Mouse (Mus musculus): ENCODE data around the gene Thoc3. TPM values are rescaled to one million over a fixed set of nuclear protein-coding genes. Genes with fewer than 3 reads are reported as not detected.
A peak's percentile ranks its signal among the peaks of the same experiment; 100 is the strongest.

Thoc3 gene
- polyA plus RNA-seq, 1 experiment = not detected

GRCm38 (mm10) chr13:54447496-54448224 is 21.0 kb downstream of the Thoc3 start:
- peaks cover 5% of the 10 kb centered on the region; the same call in 1 of the 2 replicates for H3K4me1 ChIP-seq (ENCODE audit: control insufficient read depth, insufficient read depth, low read length)
- H3K4me3 ChIP-seq (ENCODE audit: insufficient read depth, low read depth, low read length) = no peak overlapping the region
- WGBS = 5% methylated on average over 15 of the region's 15 CpGs
- no peak for TF ChIP-seq POLR2A (IDR thresholded peaks at IDR 0.05; ENCODE audit: insufficient read depth, low read depth, low read length)
- no peak for TF ChIP-seq CTCF (IDR thresholded peaks at IDR 0.05; ENCODE audit: insufficient read depth, low read depth, low read length)
- H3K27ac ChIP-seq (ENCODE audit: insufficient read depth, low read depth, low read length) = no peak overlapping the region

DNA sequence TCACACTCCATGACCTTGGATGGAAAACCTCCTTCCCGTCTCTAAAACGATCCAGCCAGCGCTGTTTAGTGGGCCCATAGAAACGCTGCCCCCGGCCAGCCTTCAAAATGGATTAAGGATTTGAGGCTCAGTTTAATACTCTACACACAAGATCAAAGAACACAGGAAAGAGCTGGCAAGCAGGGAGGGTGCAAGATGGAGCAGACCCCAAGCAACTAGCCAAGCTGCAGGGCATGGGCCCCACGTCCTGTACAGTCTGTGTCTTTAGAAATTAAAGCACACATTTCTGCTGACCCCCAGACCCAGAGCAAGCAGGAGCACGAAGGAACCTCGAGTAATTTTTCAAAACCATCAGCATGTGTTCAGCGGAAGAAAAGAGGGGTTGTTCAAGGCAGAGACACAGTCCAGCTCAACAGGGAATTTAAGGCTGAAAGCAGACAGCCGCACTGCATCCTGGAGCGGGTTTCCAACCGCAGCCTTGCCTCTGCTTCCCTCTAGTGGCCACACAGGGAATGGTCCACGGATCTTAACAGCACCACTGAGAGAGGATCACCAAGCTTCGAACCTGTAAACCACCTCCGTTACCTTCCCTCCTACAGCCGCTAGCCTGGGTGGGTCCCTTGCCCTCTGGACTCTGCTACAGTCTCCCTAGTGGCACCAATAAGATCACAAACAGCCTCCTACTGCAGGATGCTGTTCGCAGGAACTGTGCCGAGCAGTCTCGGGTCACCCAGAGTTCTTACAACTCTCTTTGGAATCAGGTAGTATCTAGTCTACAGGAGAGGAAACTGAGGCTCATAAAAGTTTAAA is 21.8 kb downstream of the Thoc3 start:
- no peak for TF ChIP-seq POLR2A (IDR thresholded peaks at IDR 0.05; ENCODE audit: insufficient read depth, low read depth, low read length)
- peak; percentile 98 for TF ChIP-seq CTCF (IDR thresholded peaks at IDR 0.05; ENCODE audit: insufficient read depth, low read depth, low read length)
- 23% methylated on average over 19 of the region's 19 CpGs for WGBS
- H3K27ac ChIP-seq (ENCODE audit: insufficient read depth, low read depth, low read length) = no peak overlapping the region

DNA sequence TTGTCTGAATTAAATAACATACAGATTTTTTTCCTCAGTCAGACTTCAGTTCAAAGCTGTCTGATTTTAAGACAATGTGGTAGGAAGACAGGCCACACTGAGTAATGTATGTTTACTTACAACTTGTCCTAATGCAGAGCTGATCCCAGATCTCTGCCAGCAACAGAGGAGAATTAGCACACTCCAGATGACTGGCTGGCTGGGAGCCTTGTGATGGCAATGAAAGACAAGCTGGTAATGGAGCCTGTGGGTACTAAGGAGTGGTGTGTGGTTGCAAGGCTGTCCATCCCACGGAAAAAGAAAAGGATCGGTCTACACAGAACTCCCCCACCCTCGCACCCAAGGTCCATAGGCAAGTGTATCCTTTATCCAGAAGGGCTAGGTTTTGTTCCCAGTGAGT is 25.0 kb downstream of the Thoc3 start:
- no peak overlapping the region for H3K27ac ChIP-seq (ENCODE audit: insufficient read depth, low read depth, low read length)
- no peak for TF ChIP-seq CTCF (IDR thresholded peaks at IDR 0.05; ENCODE audit: insufficient read depth, low read depth, low read length)
- no peak for TF ChIP-seq POLR2A (IDR thresholded peaks at IDR 0.05; ENCODE audit: insufficient read depth, low read depth, low read length)
- H3K4me3 ChIP-seq (ENCODE audit: insufficient read depth, low read depth, low read length) = no peak overlapping the region
- peaks cover 5% of the 10 kb centered on the region; the same call in 1 of the 2 replicates for H3K4me1 ChIP-seq (ENCODE audit: control insufficient read depth, insufficient read depth, low read length)
- WGBS = 72% methylated on average over 3 of the region's 3 CpGs

More for the DNA sequence above, 21.8 kb downstream of the Thoc3 start:
- Histone ChIP-seq H3K4me3 (ENCODE audit: insufficient read depth, low read depth, low read length) (no peak overlapping the region), H3K4me1 (ENCODE audit: control insufficient read depth, insufficient read depth, low read length) (peaks cover 5% of the 10 kb centered on the region; the same call in 1 of the 2 replicates)

GRCm38 (mm10) chr13:54439912-54440311 is 28.7 kb downstream of the Thoc3 start:
- Histone ChIP-seq H3K27ac (ENCODE audit: insufficient read depth, low read depth, low read length) (no peak overlapping the region), H3K4me1 (ENCODE audit: control insufficient read depth, insufficient read depth, low read length) (no peaks in the 10 kb centered on the region), H3K4me3 (ENCODE audit: insufficient read depth, low read depth, low read length) (no peak overlapping the region)
- 89% methylated on average over 7 of the region's 7 CpGs for WGBS
- TF ChIP-seq CTCF (IDR thresholded peaks at IDR 0.05; ENCODE audit: insufficient read depth, low read depth, low read length) (no peak), POLR2A (IDR thresholded peaks at IDR 0.05; ENCODE audit: insufficient read depth, low read depth, low read length) (no peak)

- H3K4me3 ChIP-seq (ENCODE audit: insufficient read depth, low read depth, low read length) = no peak overlapping the region
- no peaks in the 10 kb centered on the region for H3K4me1 ChIP-seq (ENCODE audit: control insufficient read depth, insufficient read depth, low read length)
- TF ChIP-seq POLR2A (IDR thresholded peaks at IDR 0.05; ENCODE audit: insufficient read depth, low read depth, low read length) (no peak), CTCF (IDR thresholded peaks at IDR 0.05; ENCODE audit: insufficient read depth, low read depth, low read length) (no peak)
- H3K27ac ChIP-seq (ENCODE audit: insufficient read depth, low read depth, low read length) = no peak overlapping the region
- WGBS = 89% methylated on average over 3 of the region's 3 CpGs
These were observed 29.8 kb downstream of the Thoc3 start for GRCm38 (mm10) chr13:54438814-54439213.

- Histone ChIP-seq H3K27ac (ENCODE audit: insufficient read depth, low read depth, low read length) (no peak overlapping the region), H3K4me3 (ENCODE audit: insufficient read depth, low read depth, low read length) (no peak overlapping the region), H3K4me1 (ENCODE audit: control insufficient read depth, insufficient read depth, low read length) (no peaks in the 10 kb centered on the region)
- no peak for TF ChIP-seq POLR2A (IDR thresholded peaks at IDR 0.05; ENCODE audit: insufficient read depth, low read depth, low read length)
- 91% methylated on average over 6 of the region's 6 CpGs for WGBS
These were observed 31.6 kb downstream of the Thoc3 start for GRCm38 (mm10) chr13:54437083-54437482.

- Histone ChIP-seq H3K27ac (ENCODE audit: insufficient read depth, low read depth, low read length) (no peak overlapping the region), H3K4me1 (ENCODE audit: control insufficient read depth, insufficient read depth, low read length) (no peaks in the 10 kb centered on the region), H3K4me3 (ENCODE audit: insufficient read depth, low read depth, low read length) (no peak overlapping the region)
- WGBS = 85% methylated on average over 5 of the region's 5 CpGs
- no peak for TF ChIP-seq CTCF (IDR thresholded peaks at IDR 0.05; ENCODE audit: insufficient read depth, low read depth, low read length)
- TF ChIP-seq POLR2A (IDR thresholded peaks at IDR 0.05; ENCODE audit: insufficient read depth, low read depth, low read length) = no peak
These were observed 32.0 kb downstream of the Thoc3 start for GRCm38 (mm10) chr13:54436666-54437065.

DNA sequence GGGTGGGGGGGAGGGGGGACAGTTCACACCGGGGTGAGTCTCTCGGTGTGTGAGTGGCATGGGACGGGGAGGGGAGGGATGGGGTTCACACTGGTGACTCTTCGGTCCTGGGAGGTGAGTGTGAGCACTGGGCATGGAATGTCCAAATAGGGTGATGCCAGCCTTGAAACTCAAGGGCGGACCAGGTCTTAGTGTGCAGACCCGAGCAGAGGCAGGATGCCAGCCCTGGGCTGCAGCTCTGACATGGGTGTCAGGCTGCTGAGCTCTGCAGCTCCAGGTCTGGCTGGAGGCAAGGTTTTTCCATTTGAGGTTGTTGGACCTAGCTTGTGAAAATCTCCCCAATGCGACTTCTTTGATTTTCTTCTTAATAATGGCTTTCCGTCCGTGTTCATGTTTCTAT is 37.5 kb downstream of the Thoc3 start:
- TF ChIP-seq CTCF (IDR thresholded peaks at IDR 0.05; ENCODE audit: insufficient read depth, low read depth, low read length) = no peak
- no peak for TF ChIP-seq POLR2A (IDR thresholded peaks at IDR 0.05; ENCODE audit: insufficient read depth, low read depth, low read length)
- Histone ChIP-seq H3K4me3 (ENCODE audit: insufficient read depth, low read depth, low read length) (no peak overlapping the region), H3K4me1 (ENCODE audit: control insufficient read depth, insufficient read depth, low read length) (no peaks in the 10 kb centered on the region), H3K27ac (ENCODE audit: insufficient read depth, low read depth, low read length) (no peak overlapping the region)
- WGBS = 88% methylated on average over 9 of the region's 9 CpGs

GRCm38 (mm10) chr13:54430051-54430450 is 38.6 kb downstream of the Thoc3 start:
- no peak overlapping the region for H3K4me3 ChIP-seq (ENCODE audit: insufficient read depth, low read depth, low read length)
- H3K4me1 ChIP-seq (ENCODE audit: control insufficient read depth, insufficient read depth, low read length) = peaks cover 4% of the 10 kb centered on the region; the same call in 1 of the 2 replicates
- no peak overlapping the region for H3K27ac ChIP-seq (ENCODE audit: insufficient read depth, low read depth, low read length)
- WGBS = 68% methylated on average over 2 of the region's 2 CpGs
- TF ChIP-seq POLR2A (IDR thresholded peaks at IDR 0.05; ENCODE audit: insufficient read depth, low read depth, low read length) = no peak
- TF ChIP-seq CTCF (IDR thresholded peaks at IDR 0.05; ENCODE audit: insufficient read depth, low read depth, low read length) = no peak

Measured in olfactory bulb, adult 2 months (tissue).